Mouse (Mus musculus) stomach, postnatal 0 days (tissue): ENCODE data around the gene Aspscr1. TPM values are rescaled to one million over a fixed set of nuclear protein-coding genes. Genes with fewer than 3 reads are reported as not detected.

Experiments
- ATAC-seq: fragments of 200-750 bp; cut with Nextera tagmentation; 2 replicates; pipeline ENCODE4 v1.8.0; 2017; ENCODE audit not compliant: low FRiP score, low TSS enrichment
- DNase-seq: peaks from one replicate; pipeline ENCODE4 v3.0.0-alpha.2; 2016; ENCODE audit warnings: low spot score
- H3K27ac ChIP-seq: fragments of 300-500 bp; sonication (generic); replicated peaks from 2 replicates; pipeline ENCODE4 v1.5.1; 2014; ENCODE audit warnings: mild to moderate bottlenecking, control low read depth
- H3K27me3 ChIP-seq: fragments of 300-500 bp; sonication (generic); 2 replicates; pipeline ENCODE4 v1.6.1; 2014; ENCODE audit warnings: low read length; ENCODE audit not compliant: control insufficient read depth, insufficient read depth
- H3K36me3 ChIP-seq: fragments of 300-500 bp; sonication (generic); 2 replicates; pipeline ENCODE4 v1.6.1; 2014; ENCODE audit warnings: low read length, mixed read lengths; ENCODE audit not compliant: control insufficient read depth, insufficient read depth
- H3K4me1 ChIP-seq: fragments of 300-500 bp; sonication (generic); replicated peaks from 2 replicates; pipeline ENCODE4 v1.6.1; 2014; ENCODE audit warnings: antibody characterized with exemption; ENCODE audit not compliant: control insufficient read depth, insufficient read depth
- H3K4me2 ChIP-seq: fragments of 300-500 bp; sonication (generic); replicated peaks from 2 replicates; pipeline ENCODE4 v1.6.1; 2014; ENCODE audit warnings: low read depth, mild to moderate bottlenecking, control low read depth, moderate library complexity
- H3K4me3 ChIP-seq: fragments of 300-500 bp; sonication (generic); 2 replicates; pipeline ENCODE4 v1.5.1; 2014; ENCODE audit warnings: low read depth, low read length, control low read depth
- H3K9ac ChIP-seq: fragments of 300-500 bp; sonication (generic); 2 replicates; pipeline ENCODE4 v1.6.1; 2014; ENCODE audit warnings: mild to moderate bottlenecking, low read length, control low read depth, mixed read lengths
- H3K9me3 ChIP-seq: fragments of 300-500 bp; sonication (generic); 2 replicates; pipeline ENCODE4 v1.6.1; 2016; ENCODE audit warnings: low read length; ENCODE audit not compliant: control insufficient read depth
- CTCF ChIP-seq: IDR thresholded peaks from 2 replicates; pipeline ENCODE4 v1.5.1; 2016; ENCODE audit warnings: antibody characterized with exemption, low read depth, mild to moderate bottlenecking, moderate library complexity
- EP300 ChIP-seq: optimal IDR thresholded peaks from 2 replicates; pipeline ENCODE3; 2016; ENCODE audit warnings: antibody characterized with exemption
- WGBS: fragments of 180-500 bp; shearing (Covaris S2); extraction: QIAGEN DNeasy Blood & Tissue Kit; methylation state at CpG from one replicate; pipeline ENCODE4 v1.1.7; 2014; 5-methylcytosine and 5-hydroxymethylcytosine counted together
- polyA plus RNA-seq: library from polyadenylated mRNA; unstranded; fragments of >200 nt; fragmentation: Nextera tagmentation; extraction: Ambion mirVana; gene quantifications from 2 replicates; pipeline ENCODE4 v1.2.1, GENCODE M21; 2015

Gene Aspscr1
- polyA plus RNA-seq, 1 experiment from 2014 or later = 74.1 TPM

- DNase-seq = no peak
- H3K9me3 ChIP-seq = no peaks in the 10 kb centered on the region
- H3K4me2 ChIP-seq = peak overlapping the region; percentile 97
- TF ChIP-seq EP300 (no peak), CTCF (no peak)
- no peaks in the 10 kb centered on the region for H3K4me1 ChIP-seq
- peaks cover 5% of the 10 kb centered on the region for H3K36me3 ChIP-seq
- no peak overlapping the region for H3K9ac ChIP-seq
- WGBS = 63% methylated on average over 8 of the region's 8 CpGs
- H3K27ac ChIP-seq = no peak overlapping the region
- no peak for ATAC-seq
- no peak overlapping the region for H3K4me3 ChIP-seq
- H3K27me3 ChIP-seq = no peaks in the 10 kb centered on the region
Measured at GRCm38 (mm10) chr11:120711980-120712604, 39.3 kb downstream of the Aspscr1 start.

DNA sequence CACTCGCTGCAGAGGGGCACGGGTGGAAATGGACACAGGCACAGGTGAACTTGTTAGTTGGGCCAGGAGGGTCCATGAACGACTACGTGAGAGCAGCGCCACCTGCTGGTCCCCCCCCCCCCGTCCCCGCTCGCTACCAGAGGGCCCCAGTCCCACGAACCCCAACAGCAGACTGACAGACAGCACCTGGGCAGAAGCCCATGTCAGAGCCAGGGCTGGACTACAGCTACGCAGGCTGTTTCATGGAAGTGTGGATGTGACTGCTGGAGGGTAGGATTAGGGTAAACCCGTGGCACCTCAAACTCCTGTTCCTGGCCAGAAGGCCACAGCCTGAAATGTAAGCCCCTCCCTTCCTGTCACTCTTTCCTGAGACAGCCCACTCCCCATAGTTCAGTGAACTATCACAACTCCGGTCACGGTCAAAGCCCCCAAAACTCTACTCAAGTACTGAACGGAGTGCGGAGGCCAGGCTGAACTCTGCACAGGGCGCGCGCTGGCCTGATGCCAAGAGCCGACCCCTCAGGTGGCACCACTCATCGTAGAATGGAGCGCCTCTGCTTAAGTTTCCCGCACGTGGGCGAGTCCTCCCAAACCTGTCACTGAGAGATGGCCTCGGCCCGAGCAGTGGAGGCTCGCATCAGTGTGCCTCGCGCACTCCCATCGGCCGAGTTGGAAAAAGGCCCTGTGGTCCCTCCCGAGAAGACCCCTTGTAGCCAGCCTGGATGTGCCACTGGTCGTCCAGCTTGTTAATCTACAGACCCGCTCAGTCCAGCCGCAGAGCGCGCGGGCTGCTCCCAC is 40.2 kb downstream of the Aspscr1 start:
- Histone ChIP-seq H3K4me2 (peak overlapping the region; percentile 97), H3K27ac (peak overlapping the region; percentile 81), H3K36me3 (peaks cover 11% of the 10 kb centered on the region), H3K4me3 (peak overlapping the region; percentile 62), H3K9me3 (no peaks in the 10 kb centered on the region), H3K27me3 (no peaks in the 10 kb centered on the region), H3K9ac (peak overlapping the region; percentile 68), H3K4me1 (no peaks in the 10 kb centered on the region)
- DNase-seq = peak; percentile 87
- peak; percentile 86 for TF ChIP-seq CTCF
- no peak for TF ChIP-seq EP300
- WGBS = under 1% methylated on average over 36 of the region's 38 CpGs
- peak; percentile 13 for ATAC-seq

DNA sequence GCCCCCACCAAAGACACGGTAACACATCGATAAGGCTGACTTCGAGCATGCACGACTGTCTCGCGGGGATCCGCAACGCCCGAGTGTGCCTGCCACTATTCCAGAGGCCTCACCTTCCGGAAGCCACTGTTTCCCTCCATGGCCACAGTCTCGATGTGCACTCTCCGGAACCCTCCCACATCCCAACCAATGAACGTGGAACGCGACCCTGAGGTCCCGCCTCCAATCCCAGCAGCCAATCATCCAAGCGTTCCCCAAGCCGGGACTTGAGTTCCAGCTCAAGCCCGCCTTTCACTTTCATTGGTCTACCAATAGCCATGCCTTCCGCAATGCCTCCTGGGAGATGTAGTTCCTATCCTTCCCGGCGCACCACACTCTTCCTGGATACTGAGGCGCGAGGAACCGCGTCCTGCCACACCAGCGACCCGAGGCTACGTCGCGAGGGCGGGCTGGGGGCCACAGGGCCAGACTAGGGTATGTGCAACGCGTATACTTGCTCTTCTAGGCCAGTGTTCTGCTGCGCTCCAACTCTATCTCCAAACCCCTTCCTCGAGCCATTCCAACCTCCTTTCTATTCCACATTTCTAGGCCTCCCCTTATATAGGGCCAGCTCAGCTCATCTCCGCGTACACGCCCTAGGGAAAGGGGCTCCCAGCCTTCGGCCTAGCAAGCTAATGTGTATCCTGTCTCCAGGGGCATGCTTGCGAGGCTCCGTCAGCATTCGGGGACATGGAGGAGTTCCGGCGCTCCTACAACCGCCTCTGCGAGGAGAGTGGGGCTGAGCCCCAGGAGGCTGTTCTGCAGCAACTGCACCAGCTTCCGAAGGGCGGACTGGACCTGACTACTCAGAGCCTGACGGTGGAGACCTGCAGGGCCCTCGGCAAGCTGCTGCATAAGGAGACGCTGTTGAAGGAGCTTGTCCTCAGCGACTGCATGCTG is 41.1 kb downstream of the Aspscr1 start, which contains the start of the genes Cenpx and Lrrc45:
TSS of gene Cenpx (minus strand) at position 159 of the 939 bp plus-strand sequence.
TSS of gene Lrrc45 (plus strand) at position 346 of the 939 bp plus-strand sequence.
- no peaks in the 10 kb centered on the region for H3K9me3 ChIP-seq
- DNase-seq = peak; percentile 98
- TF ChIP-seq CTCF = no peak
- H3K36me3 ChIP-seq = peaks cover 8% of the 10 kb centered on the region
- H3K4me3 ChIP-seq = peak within 1 kb of the TSS; percentile 62
- H3K9ac ChIP-seq = peak within 1 kb of the TSS; percentile 68
- no peaks in the 10 kb centered on the region for H3K27me3 ChIP-seq
- 3% methylated on average over 53 of the region's 53 CpGs for WGBS
- peak within 1 kb of the TSS; percentile 97 for H3K4me2 ChIP-seq
- H3K27ac ChIP-seq = peak within 1 kb of the TSS; percentile 81
- H3K4me1 ChIP-seq = no peaks in the 10 kb centered on the region
- ATAC-seq = peak; percentile 93

- H3K9ac ChIP-seq = peak overlapping the region; percentile 66
- peak; percentile 15 for DNase-seq
Measured at GRCm38 (mm10) chr11:120714546-120714945, 41.8 kb downstream of the Aspscr1 start.

GRCm38 (mm10) chr11:120715131-120715530 is 42.4 kb downstream of the Aspscr1 start:
- Histone ChIP-seq H3K27ac (no peak overlapping the region), H3K9ac (peak overlapping the region; percentile 66; the same call in 1 of the 2 replicates), H3K4me2 (no peak overlapping the region; the same call in 1 of the 2 replicates), H3K4me1 (no peaks in the 10 kb centered on the region), H3K27me3 (no peaks in the 10 kb centered on the region), H3K9me3 (no peaks in the 10 kb centered on the region), H3K36me3 (peaks cover 8% of the 10 kb centered on the region; the same call in 1 of the 2 replicates), H3K4me3 (no peak overlapping the region)
- 85% methylated on average over 9 of the region's 9 CpGs for WGBS
- no peak for TF ChIP-seq EP300
- no peak for TF ChIP-seq CTCF
- ATAC-seq (no peak), DNase-seq (no peak)

More at GRCm38 (mm10) chr11:120714546-120714945, 41.8 kb downstream of the Aspscr1 start:
- 36% methylated on average over 10 of the region's 10 CpGs for WGBS
- TF ChIP-seq EP300 (no peak), CTCF (no peak)
- Histone ChIP-seq H3K36me3 (peaks cover 8% of the 10 kb centered on the region; the same call in 1 of the 2 replicates), H3K4me3 (peak overlapping the region; percentile 62), H3K4me1 (no peaks in the 10 kb centered on the region), H3K27ac (no peak overlapping the region), H3K4me2 (peak overlapping the region; percentile 97), H3K9me3 (no peaks in the 10 kb centered on the region), H3K27me3 (no peaks in the 10 kb centered on the region)
- ATAC-seq = no peak
